Mouse (Mus musculus): ENCODE measurements around the gene Oxld1.

GRCm38 (mm10) chr11:120498891-120499290 is 41.0 kb upstream of the Oxld1 start:
- TF ChIP-seq CTCF (IDR thresholded peaks at IDR 0.05; ENCODE audit: low read depth) = no peak
- TF ChIP-seq EP300 (IDR thresholded peaks at IDR 0.05; ENCODE audit: low read depth) = no peak
